Mouse (Mus musculus): ENCODE data around the gene Fam124a. TPM values are rescaled to one million over a fixed set of nuclear protein-coding genes. Genes with fewer than 3 reads are reported as not detected.
"Not testable (repeated sequence)": the region's sequence is repeated elsewhere in the genome, so short reads cannot be mapped to it uniquely, and the experiment has no call there.

Gene Fam124a
- polyA plus RNA-seq, 1 experiment from 2014 or later, result 3.2 TPM

DNA sequence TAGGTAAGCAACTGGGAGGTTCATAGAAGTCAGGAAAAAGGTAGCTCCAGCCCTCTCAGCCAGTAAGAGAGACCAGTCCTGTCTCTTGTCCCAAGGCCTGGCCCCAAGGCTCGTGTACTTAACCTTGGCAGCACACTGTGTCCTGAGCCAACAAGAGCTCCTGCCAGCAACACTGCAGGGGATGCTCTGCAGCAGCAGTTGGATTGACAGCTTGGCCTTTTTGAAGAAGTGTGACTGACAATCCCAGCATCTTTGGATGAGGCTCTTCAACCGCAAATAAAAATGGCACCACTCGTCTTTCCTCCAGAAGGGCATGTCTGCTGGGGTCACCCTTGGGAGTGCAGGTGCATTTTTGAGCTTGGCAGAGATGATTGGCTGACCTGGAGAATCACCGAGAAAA, 84.9 kb downstream of the Fam124a start:
- Histone ChIP-seq H3K9ac (replicated peaks) (no peak overlapping the region), H3K27me3 (ENCODE audit: insufficient read depth, low read length) (no peaks in the 10 kb centered on the region), H3K27ac (ENCODE audit: low read depth) (no peak overlapping the region), H3K4me3 (ENCODE audit: low read depth, low read length) (no peak overlapping the region), H3K4me1 (ENCODE audit: insufficient read depth) (no peaks in the 10 kb centered on the region), H3K36me3 (replicated peaks; ENCODE audit: insufficient read depth, low read length) (no peaks in the 10 kb centered on the region), H3K9me3 (ENCODE audit: low read length) (no peaks in the 10 kb centered on the region), H3K4me2 (ENCODE audit: low read depth, low read length) (no peak overlapping the region)
- DNase-seq (no peak), ATAC-seq (no peak)
- WGBS (ENCODE audit: insufficient replicate concordance), result 66% methylated on average over 4 of the region's 4 CpGs
- TF ChIP-seq EP300 (IDR thresholded peaks at IDR 0.05; ENCODE audit: low read depth) (no peak), CTCF (IDR thresholded peaks at IDR 0.05; ENCODE audit: low read depth) (no peak)

DNA sequence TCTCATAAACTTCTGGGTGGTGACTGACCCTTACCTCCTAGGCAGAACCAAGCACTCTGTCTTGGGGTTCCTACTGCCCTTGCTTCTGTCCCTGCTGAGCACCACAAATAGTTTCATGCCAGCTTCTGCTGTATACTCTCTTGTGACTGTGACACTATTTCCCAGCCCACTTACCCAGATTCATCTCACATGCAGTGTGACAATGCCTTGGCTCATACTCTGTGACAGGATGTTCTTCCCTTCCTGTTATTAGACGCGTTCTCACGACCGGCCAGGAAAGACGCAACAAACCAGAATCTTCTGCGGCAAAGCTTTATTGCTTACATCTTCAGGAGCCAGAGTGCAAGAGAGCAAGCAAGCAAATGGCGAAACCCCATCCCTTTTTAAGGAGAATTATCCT, 86.8 kb downstream of the Fam124a start:
- not testable (repeated sequence) for H3K4me2 ChIP-seq (ENCODE audit: low read depth, low read length); ATAC-seq; H3K27me3 ChIP-seq (ENCODE audit: insufficient read depth, low read length); H3K9me3 ChIP-seq (ENCODE audit: low read length); H3K36me3 ChIP-seq (replicated peaks; ENCODE audit: insufficient read depth, low read length); H3K9ac ChIP-seq (replicated peaks); H3K27ac ChIP-seq (ENCODE audit: low read depth); H3K4me3 ChIP-seq (ENCODE audit: low read depth, low read length); H3K4me1 ChIP-seq (ENCODE audit: insufficient read depth); DNase-seq
- WGBS (ENCODE audit: insufficient replicate concordance), result 43% methylated on average over 6 of the region's 7 CpGs

DNA sequence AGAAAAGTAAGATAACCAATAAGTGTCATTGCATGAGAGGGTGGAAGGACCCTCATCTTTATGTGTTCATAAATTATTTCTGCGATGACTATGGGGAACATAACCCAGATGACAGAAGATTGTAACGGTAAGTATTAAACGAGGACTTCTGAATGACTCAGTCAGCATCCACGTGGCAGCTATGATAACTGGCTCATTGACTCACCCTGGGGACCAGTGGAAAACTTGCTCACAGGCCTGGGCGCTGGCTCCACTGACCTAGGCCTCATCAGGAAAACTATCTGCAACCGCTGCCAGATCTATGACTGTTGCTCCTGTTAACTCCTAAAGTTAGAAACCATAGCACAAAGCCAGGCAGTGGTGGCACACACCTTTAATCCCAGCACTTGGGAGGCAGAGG, 92.9 kb downstream of the Fam124a start:
- no peak for TF ChIP-seq CTCF (IDR thresholded peaks at IDR 0.05; ENCODE audit: low read depth)
- TF ChIP-seq EP300 (IDR thresholded peaks at IDR 0.05; ENCODE audit: low read depth), result no peak
- no peak overlapping the region for H3K4me2 ChIP-seq (ENCODE audit: low read depth, low read length)
- DNase-seq (no peak), ATAC-seq (no peak)
- WGBS (ENCODE audit: insufficient replicate concordance), result 74% methylated on average over 6 of the region's 6 CpGs
- H3K27ac ChIP-seq (ENCODE audit: low read depth), result no peak overlapping the region
- no peaks in the 10 kb centered on the region for H3K36me3 ChIP-seq (replicated peaks; ENCODE audit: insufficient read depth, low read length)
- no peaks in the 10 kb centered on the region for H3K27me3 ChIP-seq (ENCODE audit: insufficient read depth, low read length)
- H3K4me1 ChIP-seq (ENCODE audit: insufficient read depth), result no peaks in the 10 kb centered on the region
- H3K4me3 ChIP-seq (ENCODE audit: low read depth, low read length), result no peak overlapping the region
- no peaks in the 10 kb centered on the region for H3K9me3 ChIP-seq (ENCODE audit: low read length)
- H3K9ac ChIP-seq (replicated peaks), result no peak overlapping the region

DNA sequence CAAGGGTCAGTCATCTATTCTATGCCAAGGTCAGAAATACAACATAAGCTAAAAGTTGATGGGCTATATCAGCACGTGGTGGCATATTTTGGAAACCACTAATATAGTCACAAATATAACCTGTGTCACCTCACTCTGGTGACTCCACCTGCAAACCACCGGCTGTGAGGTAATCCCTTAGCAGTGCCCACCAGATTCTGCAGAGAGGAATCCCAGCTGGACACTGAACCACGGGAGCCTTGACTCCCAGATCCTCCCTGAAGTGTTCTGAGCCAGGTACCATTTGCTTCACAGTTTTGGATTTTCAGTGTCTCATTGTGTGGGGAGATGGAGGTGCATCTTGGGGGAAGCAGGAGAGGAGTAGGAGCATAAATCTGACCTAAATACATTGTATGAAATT, 94.8 kb downstream of the Fam124a start:
- H3K36me3 ChIP-seq (replicated peaks; ENCODE audit: insufficient read depth, low read length), result no peaks in the 10 kb centered on the region
- TF ChIP-seq CTCF (IDR thresholded peaks at IDR 0.05; ENCODE audit: low read depth), result no peak
- TF ChIP-seq EP300 (IDR thresholded peaks at IDR 0.05; ENCODE audit: low read depth), result no peak
- no peak overlapping the region for H3K4me3 ChIP-seq (ENCODE audit: low read depth, low read length)
- H3K4me1 ChIP-seq (ENCODE audit: insufficient read depth), result no peaks in the 10 kb centered on the region
- 56% methylated on average over 3 of the region's 3 CpGs for WGBS (ENCODE audit: insufficient replicate concordance)
- no peaks in the 10 kb centered on the region for H3K9me3 ChIP-seq (ENCODE audit: low read length)
- ATAC-seq, result no peak
- no peaks in the 10 kb centered on the region for H3K27me3 ChIP-seq (ENCODE audit: insufficient read depth, low read length)
- no peak overlapping the region for H3K4me2 ChIP-seq (ENCODE audit: low read depth, low read length)
- no peak overlapping the region for H3K27ac ChIP-seq (ENCODE audit: low read depth)
- DNase-seq, result no peak
- no peak overlapping the region for H3K9ac ChIP-seq (replicated peaks)

DNA sequence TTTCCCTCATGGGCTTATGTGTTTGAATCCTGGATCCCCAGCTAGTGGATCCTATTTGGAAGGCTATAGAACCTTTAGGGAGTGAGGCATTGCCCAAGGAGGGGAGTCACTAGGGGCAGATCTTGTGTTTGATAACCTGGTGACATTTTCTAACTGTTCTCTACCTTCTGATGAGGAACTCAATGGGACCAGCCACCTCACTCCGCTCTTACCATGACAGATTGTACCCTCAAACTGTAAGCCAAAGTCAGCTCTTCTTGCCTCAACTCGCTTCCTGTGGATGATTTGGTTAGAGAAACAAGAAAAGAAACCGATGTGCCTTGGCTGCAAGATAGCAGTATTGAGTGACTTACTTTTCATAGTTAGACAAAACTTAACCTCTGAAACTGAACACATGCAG, 96.2 kb downstream of the Fam124a start:
- DNase-seq (no peak), ATAC-seq (no peak)
- Histone ChIP-seq H3K4me1 (ENCODE audit: insufficient read depth) (no peaks in the 10 kb centered on the region), H3K9ac (replicated peaks) (no peak overlapping the region), H3K27ac (ENCODE audit: low read depth) (no peak overlapping the region), H3K4me3 (ENCODE audit: low read depth, low read length) (no peak overlapping the region), H3K4me2 (ENCODE audit: low read depth, low read length) (no peak overlapping the region), H3K9me3 (ENCODE audit: low read length) (no peaks in the 10 kb centered on the region), H3K27me3 (ENCODE audit: insufficient read depth, low read length) (no peaks in the 10 kb centered on the region), H3K36me3 (replicated peaks; ENCODE audit: insufficient read depth, low read length) (no peaks in the 10 kb centered on the region)
- 76% methylated on average over 3 of the region's 3 CpGs for WGBS (ENCODE audit: insufficient replicate concordance)
- TF ChIP-seq CTCF (IDR thresholded peaks at IDR 0.05; ENCODE audit: low read depth), result no peak
- TF ChIP-seq EP300 (IDR thresholded peaks at IDR 0.05; ENCODE audit: low read depth), result no peak

DNA sequence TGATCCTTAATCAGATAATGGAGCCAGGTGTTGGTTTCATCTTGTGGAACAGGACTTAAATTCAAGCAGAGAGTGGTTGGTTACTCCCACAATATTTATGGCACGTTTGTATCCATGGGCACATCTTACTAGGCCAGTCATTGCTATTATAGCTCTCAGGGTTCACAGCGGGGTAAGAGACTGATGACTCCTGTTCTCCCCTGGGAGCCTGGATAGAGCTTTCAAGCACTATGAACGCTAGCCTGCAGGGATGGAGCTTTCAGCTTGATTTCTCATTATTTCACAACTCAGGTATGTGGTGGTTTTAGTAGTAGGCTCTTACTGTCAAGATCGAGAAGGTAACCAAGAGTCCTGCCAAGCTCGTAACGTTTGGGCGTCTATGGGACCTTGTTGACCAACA, 100.5 kb downstream of the Fam124a start:
- ATAC-seq, result no peak
- WGBS (ENCODE audit: insufficient replicate concordance), result 73% methylated on average over 7 of the region's 7 CpGs
- H3K27ac ChIP-seq (ENCODE audit: low read depth), result no peak overlapping the region

DNA sequence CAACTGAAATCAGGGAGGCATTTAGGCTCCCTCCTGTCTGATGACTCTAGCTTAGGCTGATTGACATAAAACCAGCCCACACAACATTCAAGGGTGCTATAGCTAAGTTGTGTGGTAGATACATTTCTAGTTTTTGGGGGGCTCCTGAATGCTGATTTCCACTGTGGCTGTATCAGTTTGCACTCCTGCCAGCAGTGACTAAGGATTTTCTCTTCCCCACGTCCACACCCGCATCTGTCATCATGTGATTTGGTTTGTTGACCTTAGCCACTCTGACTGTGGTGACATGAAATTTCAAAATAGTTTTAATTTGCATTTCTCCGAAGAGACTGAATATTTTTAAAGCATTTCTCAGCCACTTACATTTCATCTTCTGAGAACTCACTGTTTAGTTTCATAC, 101.9 kb downstream of the Fam124a start:
- no peaks in the 10 kb centered on the region; the same call in 1 of the 2 replicates for H3K4me1 ChIP-seq (ENCODE audit: insufficient read depth)
- DNase-seq (no peak), ATAC-seq (no peak)
- H3K9ac ChIP-seq (replicated peaks), result no peak overlapping the region
- no peaks in the 10 kb centered on the region for H3K9me3 ChIP-seq (ENCODE audit: low read length)
- 42% methylated on average over 3 of the region's 3 CpGs for WGBS (ENCODE audit: insufficient replicate concordance)
- no peaks in the 10 kb centered on the region for H3K27me3 ChIP-seq (ENCODE audit: insufficient read depth, low read length)
- H3K27ac ChIP-seq (ENCODE audit: low read depth), result no peak overlapping the region
- H3K36me3 ChIP-seq (replicated peaks; ENCODE audit: insufficient read depth, low read length), result no peaks in the 10 kb centered on the region
- no peak overlapping the region for H3K4me2 ChIP-seq (ENCODE audit: low read depth, low read length)
- TF ChIP-seq CTCF (IDR thresholded peaks at IDR 0.05; ENCODE audit: low read depth) (no peak), EP300 (IDR thresholded peaks at IDR 0.05; ENCODE audit: low read depth) (no peak)
- H3K4me3 ChIP-seq (ENCODE audit: low read depth, low read length), result no peak overlapping the region

More for the DNA sequence above, 100.5 kb downstream of the Fam124a start:
- H3K27me3 ChIP-seq (ENCODE audit: insufficient read depth, low read length), result no peaks in the 10 kb centered on the region
- TF ChIP-seq EP300 (IDR thresholded peaks at IDR 0.05; ENCODE audit: low read depth) (no peak), CTCF (IDR thresholded peaks at IDR 0.05; ENCODE audit: low read depth) (no peak)
- no peak overlapping the region for H3K4me2 ChIP-seq (ENCODE audit: low read depth, low read length)
- no peaks in the 10 kb centered on the region for H3K4me1 ChIP-seq (ENCODE audit: insufficient read depth)
- no peak overlapping the region for H3K4me3 ChIP-seq (ENCODE audit: low read depth, low read length)
- no peaks in the 10 kb centered on the region for H3K9me3 ChIP-seq (ENCODE audit: low read length)
- H3K36me3 ChIP-seq (replicated peaks; ENCODE audit: insufficient read depth, low read length), result no peaks in the 10 kb centered on the region
- no peak overlapping the region for H3K9ac ChIP-seq (replicated peaks)
- DNase-seq, result no peak

Other genes starting within 250 kb of the Fam124a start
- gene Gucy1b2, start 99.4 kb upstream of the Fam124a start, polyA plus RNA-seq (2015; fragmentation: Nextera tagmentation; extraction: Ambion mirVana), result not detected in 2 replicates
- gene Gm4131, start 11.2 kb downstream of the Fam124a start, polyA plus RNA-seq (2015; fragmentation: Nextera tagmentation; extraction: Ambion mirVana), result not detected in 2 replicates
- gene Serpine3, start 107.9 kb downstream of the Fam124a start, polyA plus RNA-seq (2015; fragmentation: Nextera tagmentation; extraction: Ambion mirVana), result not detected in 2 replicates
- 6.7 and 8.2 TPM in 2 replicates for gene Ints6, start 205.4 kb downstream of the Fam124a start, polyA plus RNA-seq (2015; fragmentation: Nextera tagmentation; extraction: Ambion mirVana)

All from liver, postnatal 0 days (tissue).